Mouse (Mus musculus): ENCODE measurements at regions not wholly inside any gene's neighbourhood (a gene's known extent, or its start where the extent isn't known, plus 50 kb on each side); places are given as distances from the start of the nearest gene placed in this dataset.

- CTCF ChIA-PET: interaction anchor here (0.6 kb wide), 1 partner anchor 9 kb away, joined by 3 read pairs; no protein-coding TSS in a partner anchor
These were observed 74.6 kb upstream of the Ankrd55 start for GRCm38 (mm10) chr13:112213652-112214081.

GRCm38 (mm10) chr13:112216084-112216483 is 72.2 kb upstream of the Ankrd55 start:
- CTCF ChIA-PET: no interaction called here

- CTCF ChIA-PET: no interaction called here
These were observed 69.9 kb upstream of the Ankrd55 start for GRCm38 (mm10) chr13:112218389-112218788.

- CTCF ChIA-PET: no interaction called here
These were observed 68.1 kb upstream of the Ankrd55 start for GRCm38 (mm10) chr13:112220184-112220583.

- CTCF ChIA-PET: no interaction called here
These were observed 64.6 kb upstream of the Ankrd55 start for GRCm38 (mm10) chr13:112223616-112224015.

- CTCF ChIA-PET: no interaction called here
These were observed 60.5 kb upstream of the Ankrd55 start for GRCm38 (mm10) chr13:112227766-112228165.

GRCm38 (mm10) chr13:112228846-112229245 is 59.4 kb upstream of the Ankrd55 start:
- CTCF ChIA-PET: no interaction called here

- CTCF ChIA-PET: interaction anchor here (0.6 kb wide), 1 partner anchor 147 kb away, joined by 5 read pairs; no protein-coding TSS in a partner anchor
These were observed 58.1 kb upstream of the Ankrd55 start for GRCm38 (mm10) chr13:112230176-112230575.

- CTCF ChIA-PET: interaction anchor here (0.7 kb wide), 1 partner anchor 60 kb away, joined by 3 read pairs; no protein-coding TSS in a partner anchor
These were observed 53.6 kb upstream of the Ankrd55 start for GRCm38 (mm10) chr13:112234695-112235094.

GRCm38 (mm10) chr13:112236956-112237355 is 51.3 kb upstream of the Ankrd55 start:
- CTCF ChIA-PET: no interaction called here

GRCm38 (mm10) chr13:112237377-112237776 is 50.9 kb upstream of the Ankrd55 start:
- CTCF ChIA-PET: no interaction called here

GRCm38 (mm10) chr13:112237917-112238316 is 50.3 kb upstream of the Ankrd55 start:
- CTCF ChIA-PET: interaction anchor here (0.6 kb wide), 1 partner anchor 414 kb away, joined by 3 read pairs; no protein-coding TSS in a partner anchor
